Comparison of ENCODE assay signal across 8 mouse cellular contexts in genomic region chr1:136394506-136394905, GRCm38 (mm10). TPM values are rescaled to one million over a fixed set of nuclear protein-coding genes. Genes with fewer than 3 reads are reported as not detected.
DNase-seq lines count a peak whose midpoint lies in the region; ATAC-seq lines count a peak whose summit lies in the region.

No protein-coding gene starts in this region.

- H3K4me3 ChIP-seq in hindbrain, embryonic 13.5 days = no peak overlapping the region

- H3K27ac ChIP-seq in hindbrain, embryonic 13.5 days = no peak overlapping the region

- intact Hi-C loops in left cerebral cortex, postnatal 36 days (cut with DNase I) = no loop called here

- WGBS in hindbrain, embryonic 13.5 days = 37% methylated on average over 10 of the region's 10 CpGs

- no peak overlapping the region for H3K9ac ChIP-seq in hindbrain, embryonic 13.5 days

- H3K4me1 ChIP-seq in hindbrain, embryonic 13.5 days (replicated peaks) = 0 out of 2 replicates have a peak, but pooled peaks cover 4% of the 10 kb centered on the region

- no peaks in the 10 kb centered on the region for H3K27me3 ChIP-seq in hindbrain, embryonic 13.5 days

- DNase-seq in adrenal gland, adult 2 months = peak; percentile 8
- no peak for DNase-seq in adrenal gland, adult 8-10 months
- peak; percentile 48 for DNase-seq in forelimb bud, embryonic 11.5 days (ENCODE audit: low read depth, low spot score)
- peak; percentile 74 for DNase-seq in lung, postnatal 10 days
- peak; percentile 23 for DNase-seq in thymus, postnatal 0 days (ENCODE audit: low spot score)
- DNase-seq in left cerebral cortex, postnatal 36 days (ENCODE audit: low spot score in 2 of 2) = no peak

- ATAC-seq in activated CD4-positive, CD25-positive, alpha-beta regulatory T cell, adult 4 months = peak; percentile 32
- ATAC-seq in hindbrain, embryonic 13.5 days (ENCODE audit: low FRiP score) = 0 out of 2 replicates have a peak, but pooled peaks have one; percentile 57

- no peaks in the 10 kb centered on the region for H3K9me3 ChIP-seq in hindbrain, embryonic 13.5 days

- H3K4me2 ChIP-seq in hindbrain, embryonic 13.5 days = peak overlapping the region; percentile 39

- H3K36me3 ChIP-seq in hindbrain, embryonic 13.5 days = no peaks in the 10 kb centered on the region

RNA-seq across cellular contexts. Expression of gene Ddx59, which starts 20.6 kb away (rescaled TPM):
- 10 to 100 TPM; 13.6 to 14.0 TPM for total RNA-seq in adrenal gland, adult 2 months (2021)
- 0.90 and 1.3 TPM in 2 replicates for polyA plus RNA-seq in adrenal gland, adult 2 months (2012; rRNA removed)
- total RNA-seq in adrenal gland, adult 8-10 months (2022) = 10 to 100 TPM; 12.1 to 13.5 (median 12.9) TPM
- 1 to 10 TPM; 5.6 to 6.4 TPM for polyA plus RNA-seq in activated CD4-positive, CD25-positive, alpha-beta regulatory T cell, adult 4 months (2017; shearing (Covaris generic))
- polyA plus RNA-seq in hindbrain, embryonic 13.5 days (2015; fragmentation: Nextera tagmentation; extraction: Ambion mirVana) = 18.4 and 18.9 TPM in 2 replicates
- 15.7 and 17.2 TPM in 2 replicates for polyA plus RNA-seq in thymus, postnatal 0 days (2015; fragmentation: Nextera tagmentation; extraction: Ambion mirVana)
- 10 to 100 TPM in 1 of 2 experiments, 1 to 10 TPM in 1; 9.5 to 11.5 TPM for total RNA-seq in left cerebral cortex, postnatal 36 days (2021)

RNA-seq across cellular contexts. Expression of gene Camsap2, which starts 48.6 kb away (rescaled TPM):
- total RNA-seq in adrenal gland, adult 2 months (2021) = 10 to 100 TPM; 38.2 to 45.5 TPM
- polyA plus RNA-seq in adrenal gland, adult 2 months (2012; rRNA removed) = 12.0 and 15.2 TPM in 2 replicates
- 10 to 100 TPM; 31.6 to 46.8 (median 39.7) TPM for total RNA-seq in adrenal gland, adult 8-10 months (2022)
- polyA plus RNA-seq in activated CD4-positive, CD25-positive, alpha-beta regulatory T cell, adult 4 months (2017; shearing (Covaris generic)) = 1 to 10 TPM; 3.7 to 4.7 TPM
- 28.2 TPM in 2 replicates for polyA plus RNA-seq in hindbrain, embryonic 13.5 days (2015; fragmentation: Nextera tagmentation; extraction: Ambion mirVana)
- 4.4 and 4.8 TPM in 2 replicates for polyA plus RNA-seq in thymus, postnatal 0 days (2015; fragmentation: Nextera tagmentation; extraction: Ambion mirVana)
- total RNA-seq in left cerebral cortex, postnatal 36 days (2021) = 100 to 1,000 TPM; 129 to 138 TPM

Comparison
In these comparisons a context has a peak if more than half of its experiments do, and no peak if none do; other contexts are left out.
1. DNase-seq: peak in adrenal gland, adult 2 months (single experiment), forelimb bud, embryonic 11.5 days (single experiment), lung, postnatal 10 days (single experiment) and thymus, postnatal 0 days (single experiment); none in adrenal gland, adult 8-10 months (single experiment) and left cerebral cortex, postnatal 36 days (0 of 2).